Comparison of ENCODE assay signal across 10 mouse cellular contexts in the genomic region with DNA sequence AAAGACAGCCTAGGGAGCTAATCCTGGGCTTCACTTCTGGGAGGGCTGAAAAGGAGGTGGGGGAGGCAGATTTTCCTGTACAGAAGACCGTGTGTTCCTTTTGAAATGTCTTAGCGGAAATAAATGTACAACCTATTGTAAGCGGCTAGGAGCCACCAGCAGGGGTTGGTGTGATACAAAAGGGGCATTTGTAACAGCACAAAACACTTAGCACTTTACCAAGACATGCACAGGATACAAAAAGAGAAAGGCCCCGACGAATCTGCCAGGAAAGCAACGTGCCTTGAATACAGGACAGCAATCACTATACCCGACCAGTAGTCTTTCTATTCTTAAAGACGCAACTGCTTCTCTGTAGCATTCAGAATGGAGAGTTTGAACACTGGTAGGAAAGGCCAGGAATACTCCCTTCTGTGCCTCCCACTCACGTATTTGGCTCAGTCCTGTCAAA.
DNase-seq lines count a peak whose midpoint lies in the region; ATAC-seq and TF ChIP-seq lines count a peak whose summit lies in the region.
"Had no signal": no experiment of that assay in that cellular context is flagged by ENCODE, and none has a peak within 500 bp of the region (broad histone marks: within the 10 kb centered on the region; RNA-seq: fewer than 3 reads in every experiment).

No protein-coding gene starts in this region.

- no peak overlapping the region for H3K4me3 ChIP-seq in forebrain, embryonic 11.5 days (ENCODE audit: low read depth, low read length)
- no peak overlapping the region for H3K4me3 ChIP-seq in layer of hippocampus, adult 2 months
- no peak overlapping the region for H3K4me3 ChIP-seq in midbrain, embryonic 16.5 days (ENCODE audit: low read depth, low read length)
- H3K4me3 ChIP-seq: limb, embryonic 15.5 days had no signal

- peaks cover 6% of the 10 kb centered on the region for H3K4me1 ChIP-seq in forebrain, embryonic 11.5 days (replicated peaks; ENCODE audit: control insufficient read depth, insufficient read depth, low read length)
- peaks cover 7% of the 10 kb centered on the region; the same call in 1 of the 2 replicates for H3K4me1 ChIP-seq in midbrain, embryonic 16.5 days (ENCODE audit: control insufficient read depth, insufficient read depth, low read length)
- H3K4me1 ChIP-seq: limb, embryonic 15.5 days had no signal

- peak; percentile 46 for DNase-seq in ZHBTc4 (ENCODE audit: low read depth, low spot score)
- peak; percentile 74 for DNase-seq in forebrain, embryonic 11.5 days (ENCODE audit: low spot score)
- DNase-seq in layer of hippocampus, adult 2 months (ENCODE audit: low spot score in 2 of 2), result peak; percentile 16 to 63
- DNase-seq in lung, adult 18-20 months, result no peak
- no peak for DNase-seq in thymus, postnatal 14 days
- DNase-seq in thymus, adult 18-20 months, result no peak
- DNase-seq in kidney, postnatal 25 days, result no peak

- 0 out of 2 replicates have a peak overlapping the region, but pooled peaks have one; percentile 1 for H3K27ac ChIP-seq in forebrain, embryonic 11.5 days (ENCODE audit: low read depth, low read length)
- H3K27ac ChIP-seq in layer of hippocampus, adult 2 months, result peak overlapping the region; percentile 43; the same call in 1 of the 2 replicates
- H3K27ac ChIP-seq in midbrain, embryonic 16.5 days (ENCODE audit: low read length), result no peak overlapping the region
- H3K27ac ChIP-seq: limb, embryonic 15.5 days had no signal

- peak; percentile 40 for TF ChIP-seq CTCF in layer of hippocampus, adult 2 months (conservative IDR thresholded peaks at IDR 0.05)

- 14% methylated on average over 9 of the region's 9 CpGs for WGBS in forebrain, embryonic 11.5 days
- WGBS in midbrain, embryonic 16.5 days, result 7% methylated on average over 9 of the region's 9 CpGs

- H3K4me2 ChIP-seq in forebrain, embryonic 11.5 days (ENCODE audit: low read depth, low read length, severe bottlenecking), result no peak overlapping the region
- no peak overlapping the region for H3K4me2 ChIP-seq in midbrain, embryonic 16.5 days (ENCODE audit: low read length)
- H3K4me2 ChIP-seq: limb, embryonic 15.5 days had no signal

- H3K9me3 ChIP-seq in forebrain, embryonic 11.5 days (ENCODE audit: control insufficient read depth, low read length), result no peaks in the 10 kb centered on the region
- H3K9me3 ChIP-seq in midbrain, embryonic 16.5 days (replicated peaks; ENCODE audit: control insufficient read depth, low read length, poor library complexity, severe bottlenecking), result no peaks in the 10 kb centered on the region
- H3K9me3 ChIP-seq: limb, embryonic 15.5 days had no signal

- peaks cover 7% of the 10 kb centered on the region; the same call in 1 of the 2 replicates for H3K27me3 ChIP-seq in forebrain, embryonic 11.5 days (ENCODE audit: control insufficient read depth, insufficient read depth, low read length)
- peaks cover 4% of the 10 kb centered on the region for H3K27me3 ChIP-seq in midbrain, embryonic 16.5 days (ENCODE audit: control insufficient read depth, insufficient read depth, low read depth, low read length)
- H3K27me3 ChIP-seq: limb, embryonic 15.5 days had no signal

- no peak overlapping the region for H3K9ac ChIP-seq in forebrain, embryonic 11.5 days (ENCODE audit: low read length)
- no peak overlapping the region for H3K9ac ChIP-seq in midbrain, embryonic 16.5 days (ENCODE audit: low read depth, low read length)
- H3K9ac ChIP-seq: limb, embryonic 15.5 days had no signal

- peak; percentile 94 for ATAC-seq in forebrain, embryonic 11.5 days (replicated peaks; ENCODE audit: low FRiP score)
- peak; percentile 90 for ATAC-seq in midbrain, embryonic 16.5 days

- no peaks in the 10 kb centered on the region for H3K36me3 ChIP-seq in forebrain, embryonic 11.5 days (ENCODE audit: control insufficient read depth, insufficient read depth, low read length)
- no peaks in the 10 kb centered on the region for H3K36me3 ChIP-seq in midbrain, embryonic 16.5 days (ENCODE audit: control insufficient read depth, insufficient read depth, low read length)
- H3K36me3 ChIP-seq: G1E; limb, embryonic 15.5 days had no signal

Comparison
In these comparisons a context has a peak if more than half of its experiments do, and no peak if none do; other contexts are left out.
1. DNase-seq: peak in ZHBTc4 (single experiment), forebrain, embryonic 11.5 days (single experiment) and layer of hippocampus, adult 2 months (2 of 2); none in lung, adult 18-20 months (0 of 2), thymus, postnatal 14 days (single experiment), thymus, adult 18-20 months (0 of 2) and kidney, postnatal 25 days (0 of 2).